Mouse (Mus musculus) olfactory bulb, adult 2 months (tissue): ENCODE measurements around the gene Foxr1.

Source experiments
- CTCF ChIP-seq: fragments of 200-500 bp; IDR thresholded peaks from 2 replicates; pipeline ENCODE4 v1.5.1; 2012; ENCODE audit warnings: low read depth, mild to moderate bottlenecking, low read length, moderate library complexity; ENCODE audit not compliant: insufficient read depth
- POLR2A ChIP-seq: fragments of 200-500 bp; IDR thresholded peaks from 2 replicates; pipeline ENCODE4 v1.6.1; 2012; ENCODE audit warnings: mild to moderate bottlenecking, low read depth, low read length, moderate library complexity; ENCODE audit not compliant: insufficient read depth

- no peak for TF ChIP-seq CTCF
- no peak for TF ChIP-seq POLR2A
These were observed 45.9 kb upstream of the Foxr1 start for GRCm38 (mm10) chr9:44486741-44487421.
